Mouse (Mus musculus) layer of hippocampus, postnatal 25 days (tissue): ENCODE results near the gene Mup3. TPM values are rescaled to one million over a fixed set of nuclear protein-coding genes. Genes with fewer than 3 reads are reported as not detected.
"Not testable (repeated sequence)": the region's sequence is repeated elsewhere in the genome, so short reads cannot be mapped to it uniquely, and the experiment has no call there.

Experiments used
- DNase-seq, 2 experiments: peaks; one replicate each; pipeline ENCODE4 v3.0.0; 2022; ENCODE audit warnings: mixed read lengths in 2 of 2, low spot score in 1 of 2; ENCODE audit errors: extremely low spot score in 1 of 2
- total RNA-seq, 2 experiments: library from RNA; stranded (reverse); gene quantifications; 2 replicates each; pipeline ENCODE4 v1.2.3; 2021

The Mup3 gene
- not detected for total RNA-seq

- DNase-seq: no peak
Observed at GRCm38 (mm10) chr4:62087241-62087640, at the start of gene Mup3. Gene Mup3 (minus strand): TSS chr4:62087342.

- DNase-seq: peak; percentile 25 to 73
Observed at GRCm38 (mm10) chr4:62133706-62134105, 46.6 kb upstream of the Mup3 start.

- DNase-seq: peak in 1 of 2 experiments; percentile 52
Observed at GRCm38 (mm10) chr4:62103366-62103765, 16.2 kb upstream of the Mup3 start.

- no peak for DNase-seq
Observed at GRCm38 (mm10) chr4:62087953-62088352, 811 bp upstream of the Mup3 start.

- DNase-seq: no peak
Observed at GRCm38 (mm10) chr4:62082755-62083154, 4.4 kb downstream of the Mup3 start.

- no peak for DNase-seq
Observed at GRCm38 (mm10) chr4:62075126-62075525, 12.0 kb downstream of the Mup3 start.

- DNase-seq: not testable (repeated sequence)
Observed at GRCm38 (mm10) chr4:62054780-62055179, 32.4 kb downstream of the Mup3 start.

GRCm38 (mm10) chr4:62054058-62054457, 33.1 kb downstream of the Mup3 start, which contains the start of gene Mup20:
Gene Mup20 (minus strand): TSS chr4:62054158.
- not testable (repeated sequence) for DNase-seq

Other genes starting within 250 kb of the Mup3 start
- not detected for gene Mup20, start 33.2 kb downstream of the Mup3 start, total RNA-seq
- gene Mup21, start 63.5 kb upstream of the Mup3 start, total RNA-seq: not detected
- gene Zfp37, start 143.7 kb upstream of the Mup3 start, total RNA-seq: 10 to 100 TPM; 22.9 to 25.6 TPM
- gene Slc31a2, start 175.2 kb upstream of the Mup3 start, total RNA-seq: 1 to 10 TPM; 8.3 to 8.9 TPM